Mouse (Mus musculus): ENCODE results near the gene Zfyve28. TPM values are rescaled to one million over a fixed set of nuclear protein-coding genes. Genes with fewer than 3 reads are reported as not detected.

The Zfyve28 gene
- polyA plus RNA-seq, 1 experiment: 42.2 TPM

GRCm38 (mm10) chr5:34225516-34225915 lies 62.7 kb downstream of the Zfyve28 start:
- Histone ChIP-seq H3K4me3 (ENCODE audit: insufficient read depth, low read length) (no peak overlapping the region), H3K4me1 (ENCODE audit: control insufficient read depth, insufficient read depth, low read length) (no peaks in the 10 kb centered on the region; the same call in 1 of the 2 replicates), H3K27ac (ENCODE audit: insufficient read depth, low read length) (no peak overlapping the region)
- TF ChIP-seq POLR2A (IDR thresholded peaks at IDR 0.05; ENCODE audit: extremely low read depth, insufficient read depth, low read length): no peak
- no peak for TF ChIP-seq CTCF (IDR thresholded peaks at IDR 0.05; ENCODE audit: extremely low read depth, insufficient read depth, low read length)

- Histone ChIP-seq H3K27ac (ENCODE audit: insufficient read depth, low read length) (no peak overlapping the region), H3K4me1 (ENCODE audit: control insufficient read depth, insufficient read depth, low read length) (no peaks in the 10 kb centered on the region; the same call in 1 of the 2 replicates), H3K4me3 (ENCODE audit: insufficient read depth, low read length) (no peak overlapping the region)
- TF ChIP-seq POLR2A (IDR thresholded peaks at IDR 0.05; ENCODE audit: extremely low read depth, insufficient read depth, low read length) (no peak), CTCF (IDR thresholded peaks at IDR 0.05; ENCODE audit: extremely low read depth, insufficient read depth, low read length) (no peak)
Measured at GRCm38 (mm10) chr5:34224515-34224914, 63.7 kb downstream of the Zfyve28 start.

GRCm38 (mm10) chr5:34220001-34220400 lies 68.2 kb downstream of the Zfyve28 start:
- TF ChIP-seq POLR2A (IDR thresholded peaks at IDR 0.05; ENCODE audit: extremely low read depth, insufficient read depth, low read length) (no peak), CTCF (IDR thresholded peaks at IDR 0.05; ENCODE audit: extremely low read depth, insufficient read depth, low read length) (no peak)
- H3K4me1 ChIP-seq (ENCODE audit: control insufficient read depth, insufficient read depth, low read length): peaks cover 6% of the 10 kb centered on the region
- H3K27ac ChIP-seq (ENCODE audit: insufficient read depth, low read length): no peak overlapping the region
- no peak overlapping the region for H3K4me3 ChIP-seq (ENCODE audit: insufficient read depth, low read length)

GRCm38 (mm10) chr5:34218672-34219071 lies 69.6 kb downstream of the Zfyve28 start:
- Histone ChIP-seq H3K27ac (ENCODE audit: insufficient read depth, low read length) (no peak overlapping the region), H3K4me1 (ENCODE audit: control insufficient read depth, insufficient read depth, low read length) (peaks cover 6% of the 10 kb centered on the region), H3K4me3 (ENCODE audit: insufficient read depth, low read length) (no peak overlapping the region)
- TF ChIP-seq CTCF (IDR thresholded peaks at IDR 0.05; ENCODE audit: extremely low read depth, insufficient read depth, low read length): no peak
- no peak for TF ChIP-seq POLR2A (IDR thresholded peaks at IDR 0.05; ENCODE audit: extremely low read depth, insufficient read depth, low read length)

GRCm38 (mm10) chr5:34217756-34218155 lies 70.5 kb downstream of the Zfyve28 start:
- peaks cover 6% of the 10 kb centered on the region for H3K4me1 ChIP-seq (ENCODE audit: control insufficient read depth, insufficient read depth, low read length)
- no peak overlapping the region for H3K27ac ChIP-seq (ENCODE audit: insufficient read depth, low read length)
- no peak for TF ChIP-seq CTCF (IDR thresholded peaks at IDR 0.05; ENCODE audit: extremely low read depth, insufficient read depth, low read length)
- TF ChIP-seq POLR2A (IDR thresholded peaks at IDR 0.05; ENCODE audit: extremely low read depth, insufficient read depth, low read length): no peak
- no peak overlapping the region for H3K4me3 ChIP-seq (ENCODE audit: insufficient read depth, low read length)

GRCm38 (mm10) chr5:34216025-34216424 lies 72.2 kb downstream of the Zfyve28 start:
- H3K27ac ChIP-seq (ENCODE audit: insufficient read depth, low read length): 0 out of 2 replicates have a peak overlapping the region, but pooled peaks have one; percentile 14
- peaks cover 6% of the 10 kb centered on the region for H3K4me1 ChIP-seq (ENCODE audit: control insufficient read depth, insufficient read depth, low read length)
- no peak overlapping the region for H3K4me3 ChIP-seq (ENCODE audit: insufficient read depth, low read length)
- TF ChIP-seq POLR2A (IDR thresholded peaks at IDR 0.05; ENCODE audit: extremely low read depth, insufficient read depth, low read length) (no peak), CTCF (IDR thresholded peaks at IDR 0.05; ENCODE audit: extremely low read depth, insufficient read depth, low read length) (no peak)

- no peak overlapping the region for H3K27ac ChIP-seq (ENCODE audit: insufficient read depth, low read length)
- peaks cover 6% of the 10 kb centered on the region for H3K4me1 ChIP-seq (ENCODE audit: control insufficient read depth, insufficient read depth, low read length)
- no peak overlapping the region for H3K4me3 ChIP-seq (ENCODE audit: insufficient read depth, low read length)
- TF ChIP-seq POLR2A (IDR thresholded peaks at IDR 0.05; ENCODE audit: extremely low read depth, insufficient read depth, low read length) (no peak), CTCF (IDR thresholded peaks at IDR 0.05; ENCODE audit: extremely low read depth, insufficient read depth, low read length) (no peak)
Measured at GRCm38 (mm10) chr5:34213659-34214058, 74.6 kb downstream of the Zfyve28 start.

GRCm38 (mm10) chr5:34210279-34210678 lies 78.0 kb downstream of the Zfyve28 start:
- Histone ChIP-seq H3K4me1 (ENCODE audit: control insufficient read depth, insufficient read depth, low read length) (no peaks in the 10 kb centered on the region), H3K27ac (ENCODE audit: insufficient read depth, low read length) (no peak overlapping the region), H3K4me3 (ENCODE audit: insufficient read depth, low read length) (no peak overlapping the region)
- peak; percentile 93 for TF ChIP-seq CTCF (IDR thresholded peaks at IDR 0.05; ENCODE audit: extremely low read depth, insufficient read depth, low read length)
- TF ChIP-seq POLR2A (IDR thresholded peaks at IDR 0.05; ENCODE audit: extremely low read depth, insufficient read depth, low read length): no peak

GRCm38 (mm10) chr5:34207503-34207902 lies 80.7 kb downstream of the Zfyve28 start:
- no peaks in the 10 kb centered on the region for H3K4me1 ChIP-seq (ENCODE audit: control insufficient read depth, insufficient read depth, low read length)
- H3K4me3 ChIP-seq (ENCODE audit: insufficient read depth, low read length): no peak overlapping the region
- H3K27ac ChIP-seq (ENCODE audit: insufficient read depth, low read length): no peak overlapping the region
- TF ChIP-seq POLR2A (IDR thresholded peaks at IDR 0.05; ENCODE audit: extremely low read depth, insufficient read depth, low read length): no peak
- no peak for TF ChIP-seq CTCF (IDR thresholded peaks at IDR 0.05; ENCODE audit: extremely low read depth, insufficient read depth, low read length)

GRCm38 (mm10) chr5:34205788-34206187 lies 82.5 kb downstream of the Zfyve28 start:
- no peak overlapping the region for H3K27ac ChIP-seq (ENCODE audit: insufficient read depth, low read length)
- no peak overlapping the region for H3K4me3 ChIP-seq (ENCODE audit: insufficient read depth, low read length)
- TF ChIP-seq POLR2A (IDR thresholded peaks at IDR 0.05; ENCODE audit: extremely low read depth, insufficient read depth, low read length) (no peak), CTCF (IDR thresholded peaks at IDR 0.05; ENCODE audit: extremely low read depth, insufficient read depth, low read length) (no peak)
- H3K4me1 ChIP-seq (ENCODE audit: control insufficient read depth, insufficient read depth, low read length): no peaks in the 10 kb centered on the region
